Mouse (Mus musculus) hindbrain, embryonic 14.5 days (tissue): ENCODE measurements at regions not wholly inside any gene's neighbourhood (a gene's known extent, or its start where the extent isn't known, plus 50 kb on each side); places are given as distances from the start of the nearest gene placed in this dataset.

Experiments used
- ATAC-seq: fragments of 200-750 bp; cut with Nextera tagmentation; 2 replicates; pipeline ENCODE4 v1.8.0; 2017; ENCODE audit warnings: moderate number of reproducible peaks, mild to moderate bottlenecking, moderate TSS enrichment, moderate library complexity; ENCODE audit not compliant: low FRiP score
- DNase-seq: peaks from one replicate; pipeline ENCODE4 v3.0.0-alpha.2; 2015; ENCODE audit warnings: low spot score
- H3K27ac ChIP-seq: fragments of 300-500 bp; sonication (generic); 2 replicates; pipeline ENCODE4 v1.5.1; 2014; ENCODE audit warnings: mild to moderate bottlenecking, moderate library complexity
- H3K27me3 ChIP-seq: fragments of 300-500 bp; sonication (generic); 2 replicates; pipeline ENCODE4 v1.6.1; 2014; ENCODE audit warnings: mild to moderate bottlenecking, low read length, mixed read lengths; ENCODE audit not compliant: control insufficient read depth, insufficient read depth
- H3K36me3 ChIP-seq: fragments of 300-500 bp; sonication (generic); replicated peaks from 2 replicates; pipeline ENCODE4 v1.6.1; 2014; ENCODE audit not compliant: control insufficient read depth, insufficient read depth
- H3K4me1 ChIP-seq: fragments of 300-500 bp; sonication (generic); replicated peaks from 2 replicates; pipeline ENCODE4 v1.6.1; 2014; ENCODE audit warnings: antibody characterized with exemption, low read length, mixed read lengths; ENCODE audit not compliant: control insufficient read depth, insufficient read depth
- H3K4me2 ChIP-seq: fragments of 300-500 bp; sonication (generic); replicated peaks from 2 replicates; pipeline ENCODE4 v1.6.1; 2014; ENCODE audit warnings: mild to moderate bottlenecking, moderate library complexity
- H3K4me3 ChIP-seq: fragments of 300-500 bp; sonication (generic); replicated peaks from 2 replicates; pipeline ENCODE4 v1.5.1; 2014; ENCODE audit warnings: mild to moderate bottlenecking, low read length
- H3K9ac ChIP-seq: fragments of 300-500 bp; sonication (generic); 2 replicates; pipeline ENCODE4 v1.6.1; 2014
- H3K9me3 ChIP-seq: fragments of 300-500 bp; sonication (generic); 2 replicates; pipeline ENCODE4 v1.6.1; 2016; ENCODE audit warnings: low read length; ENCODE audit not compliant: control insufficient read depth
- WGBS: fragments of 180-500 bp; shearing (Covaris S2); extraction: QIAGEN DNeasy Blood & Tissue Kit; methylation state at CpG from one replicate; pipeline ENCODE4 v1.1.7; 2014; 5-methylcytosine and 5-hydroxymethylcytosine counted together

GRCm38 (mm10) chr6:140258761-140259160, 165.1 kb upstream of the Plekha5 start:
- H3K4me1 ChIP-seq, result no peaks in the 10 kb centered on the region
- no peak overlapping the region for H3K4me3 ChIP-seq
- H3K9ac ChIP-seq, result no peak overlapping the region
- 91% methylated on average over 3 of the region's 3 CpGs for WGBS
- DNase-seq, result no peak
- H3K27ac ChIP-seq, result no peak overlapping the region
- no peaks in the 10 kb centered on the region for H3K9me3 ChIP-seq
- H3K27me3 ChIP-seq, result no peaks in the 10 kb centered on the region
- no peak for ATAC-seq
- no peak overlapping the region for H3K4me2 ChIP-seq
- no peaks in the 10 kb centered on the region for H3K36me3 ChIP-seq

GRCm38 (mm10) chr6:140258101-140258500, 165.8 kb upstream of the Plekha5 start:
- Histone ChIP-seq H3K36me3 (no peaks in the 10 kb centered on the region), H3K9ac (no peak overlapping the region), H3K27me3 (no peaks in the 10 kb centered on the region), H3K9me3 (no peaks in the 10 kb centered on the region), H3K4me1 (no peaks in the 10 kb centered on the region), H3K4me3 (no peak overlapping the region), H3K27ac (no peak overlapping the region), H3K4me2 (no peak overlapping the region)
- DNase-seq, result no peak
- no peak for ATAC-seq
- WGBS, result 75% methylated on average over 5 of the region's 5 CpGs

- no peak overlapping the region for H3K4me3 ChIP-seq
- no peaks in the 10 kb centered on the region for H3K9me3 ChIP-seq
- ATAC-seq, result no peak
- H3K36me3 ChIP-seq, result no peaks in the 10 kb centered on the region
- H3K9ac ChIP-seq, result no peak overlapping the region
- 76% methylated on average over 4 of the region's 4 CpGs for WGBS
- H3K4me1 ChIP-seq, result no peaks in the 10 kb centered on the region
- H3K27me3 ChIP-seq, result no peaks in the 10 kb centered on the region
- no peak overlapping the region for H3K27ac ChIP-seq
- DNase-seq, result no peak
- H3K4me2 ChIP-seq, result no peak overlapping the region
These were observed 172.3 kb upstream of the Plekha5 start for GRCm38 (mm10) chr6:140251527-140251926.

- ATAC-seq (peak; percentile 48; the same call in 1 of the 2 replicates), DNase-seq (no peak)
- Histone ChIP-seq H3K9ac (no peak overlapping the region), H3K4me3 (no peak overlapping the region), H3K36me3 (no peaks in the 10 kb centered on the region), H3K27me3 (no peaks in the 10 kb centered on the region), H3K4me1 (peaks cover 4% of the 10 kb centered on the region; the same call in 1 of the 2 replicates), H3K4me2 (no peak overlapping the region), H3K9me3 (no peaks in the 10 kb centered on the region), H3K27ac (no peak overlapping the region)
- WGBS, result 29% methylated on average over 8 of the region's 8 CpGs
These were observed 180.3 kb upstream of the Plekha5 start for GRCm38 (mm10) chr6:140243411-140244151.

- H3K9ac ChIP-seq, result no peak overlapping the region
- no peak overlapping the region for H3K4me2 ChIP-seq
- 67% methylated on average over 8 of the region's 8 CpGs for WGBS
- no peak overlapping the region for H3K27ac ChIP-seq
- H3K27me3 ChIP-seq, result no peaks in the 10 kb centered on the region
- no peaks in the 10 kb centered on the region for H3K36me3 ChIP-seq
- H3K4me3 ChIP-seq, result no peak overlapping the region
- DNase-seq (no peak), ATAC-seq (no peak)
- H3K4me1 ChIP-seq, result peaks cover 4% of the 10 kb centered on the region; the same call in 1 of the 2 replicates
- no peaks in the 10 kb centered on the region for H3K9me3 ChIP-seq
These were observed 184.5 kb upstream of the Plekha5 start for GRCm38 (mm10) chr6:140239356-140239755.

GRCm38 (mm10) chr6:140231537-140231936, 190.3 kb upstream of the Plcz1 start:
- no peak overlapping the region for H3K27ac ChIP-seq
- H3K4me1 ChIP-seq, result no peaks in the 10 kb centered on the region
- H3K9ac ChIP-seq, result no peak overlapping the region
- 92% methylated on average over 4 of the region's 4 CpGs for WGBS
- ATAC-seq (no peak), DNase-seq (no peak)
- H3K36me3 ChIP-seq, result no peaks in the 10 kb centered on the region
- no peaks in the 10 kb centered on the region for H3K9me3 ChIP-seq
- H3K4me3 ChIP-seq, result no peak overlapping the region
- no peaks in the 10 kb centered on the region for H3K27me3 ChIP-seq
- no peak overlapping the region for H3K4me2 ChIP-seq

- H3K9ac ChIP-seq, result no peak overlapping the region
- no peaks in the 10 kb centered on the region for H3K27me3 ChIP-seq
- H3K9me3 ChIP-seq, result no peaks in the 10 kb centered on the region
- WGBS, result 71% methylated on average over 9 of the region's 9 CpGs
- H3K4me2 ChIP-seq, result no peak overlapping the region
- no peak overlapping the region for H3K4me3 ChIP-seq
- no peak for DNase-seq
- no peaks in the 10 kb centered on the region for H3K36me3 ChIP-seq
- no peaks in the 10 kb centered on the region for H3K4me1 ChIP-seq
- H3K27ac ChIP-seq, result no peak overlapping the region
- no peak for ATAC-seq
These were observed 188.0 kb upstream of the Plcz1 start for GRCm38 (mm10) chr6:140229295-140229694.

GRCm38 (mm10) chr6:140228741-140229140, 187.5 kb upstream of the Plcz1 start:
- H3K36me3 ChIP-seq, result no peaks in the 10 kb centered on the region
- H3K4me1 ChIP-seq, result no peaks in the 10 kb centered on the region
- H3K9me3 ChIP-seq, result no peaks in the 10 kb centered on the region
- DNase-seq, result no peak
- no peak overlapping the region for H3K4me2 ChIP-seq
- no peak overlapping the region for H3K9ac ChIP-seq
- no peaks in the 10 kb centered on the region for H3K27me3 ChIP-seq
- no peak for ATAC-seq
- H3K4me3 ChIP-seq, result no peak overlapping the region
- no peak overlapping the region for H3K27ac ChIP-seq
- 58% methylated on average over 7 of the region's 7 CpGs for WGBS

- no peak overlapping the region for H3K4me3 ChIP-seq
- no peak overlapping the region for H3K4me2 ChIP-seq
- no peaks in the 10 kb centered on the region for H3K9me3 ChIP-seq
- no peak for DNase-seq
- WGBS, result 70% methylated on average over 1 of the region's 1 CpGs
- no peak overlapping the region for H3K27ac ChIP-seq
- H3K27me3 ChIP-seq, result no peaks in the 10 kb centered on the region
- no peak overlapping the region for H3K9ac ChIP-seq
- peaks cover 6% of the 10 kb centered on the region; the same call in 1 of the 2 replicates for H3K4me1 ChIP-seq
- no peaks in the 10 kb centered on the region for H3K36me3 ChIP-seq
- ATAC-seq, result no peak
These were observed 181.5 kb upstream of the Plcz1 start for GRCm38 (mm10) chr6:140222534-140223324.
